Mouse (Mus musculus): Measurements from ENCODE around the gene Knstrn. TPM values are rescaled to one million over a fixed set of nuclear protein-coding genes. Genes with fewer than 3 reads are reported as not detected.

Knstrn gene
- polyA plus RNA-seq, 1 experiment from 2014 or later = 127 TPM

- no peak for DNase-seq (ENCODE audit: low spot score)
- Histone ChIP-seq H3K4me3 (peak within 1 kb of the TSS; percentile 86), H3K27ac (peak within 1 kb of the TSS; percentile 94), H3K9me3 (no peaks in the 10 kb centered on the region), H3K36me3 (no peaks in the 10 kb centered on the region), H3K4me1 (peaks cover 65% of the 10 kb centered on the region), H3K27me3 (ENCODE audit: insufficient read depth, poor library complexity, severe bottlenecking) (peaks cover 62% of the 10 kb centered on the region)
- under 1% methylated on average over 32 of the region's 32 CpGs for WGBS
Observed at GRCm38 (mm10) chr2:118899981-118900825, 86.4 kb downstream of the Knstrn start, which contains the start of gene Bahd1. Gene Bahd1 (plus strand): TSS chr2:118900377.

GRCm38 (mm10) chr2:118900826-118901140 is 87.0 kb downstream of the Knstrn start:
- peak overlapping the region; percentile 94 for H3K27ac ChIP-seq
- WGBS = under 1% methylated on average over 11 of the region's 11 CpGs
- DNase-seq (ENCODE audit: low spot score) = no peak

GRCm38 (mm10) chr2:118901175-118902031 is 87.6 kb downstream of the Knstrn start:
- peaks cover 61% of the 10 kb centered on the region for H3K4me1 ChIP-seq
- under 1% methylated on average over 95 of the region's 120 CpGs for WGBS

More at GRCm38 (mm10) chr2:118900826-118901140, 87.0 kb downstream of the Knstrn start:
- Histone ChIP-seq H3K27me3 (ENCODE audit: insufficient read depth, poor library complexity, severe bottlenecking) (peaks cover 56% of the 10 kb centered on the region), H3K9me3 (no peaks in the 10 kb centered on the region), H3K4me1 (peaks cover 65% of the 10 kb centered on the region), H3K36me3 (no peaks in the 10 kb centered on the region), H3K4me3 (peak overlapping the region; percentile 86)

GRCm38 (mm10) chr2:118902051-118903025 is 88.5 kb downstream of the Knstrn start:
- Histone ChIP-seq H3K9me3 (no peaks in the 10 kb centered on the region), H3K4me3 (peak overlapping the region; percentile 86), H3K27ac (peak overlapping the region; percentile 94), H3K4me1 (peaks cover 51% of the 10 kb centered on the region), H3K27me3 (ENCODE audit: insufficient read depth, poor library complexity, severe bottlenecking) (peaks cover 40% of the 10 kb centered on the region), H3K36me3 (no peaks in the 10 kb centered on the region)
- DNase-seq (ENCODE audit: low spot score) = peak; percentile 89
- WGBS = 1% methylated on average over 106 of the region's 106 CpGs

More at GRCm38 (mm10) chr2:118901175-118902031, 87.6 kb downstream of the Knstrn start:
- H3K9me3 ChIP-seq = no peaks in the 10 kb centered on the region
- H3K4me3 ChIP-seq = peak overlapping the region; percentile 86
- peaks cover 50% of the 10 kb centered on the region for H3K27me3 ChIP-seq (ENCODE audit: insufficient read depth, poor library complexity, severe bottlenecking)
- DNase-seq (ENCODE audit: low spot score) = peak; percentile 98
- H3K36me3 ChIP-seq = no peaks in the 10 kb centered on the region
- H3K27ac ChIP-seq = peak overlapping the region; percentile 94

- Histone ChIP-seq H3K4me3 (peak overlapping the region; percentile 86), H3K9me3 (no peaks in the 10 kb centered on the region), H3K27me3 (ENCODE audit: insufficient read depth, poor library complexity, severe bottlenecking) (peaks cover 30% of the 10 kb centered on the region), H3K4me1 (peaks cover 41% of the 10 kb centered on the region), H3K36me3 (no peaks in the 10 kb centered on the region), H3K27ac (0 out of 2 replicates have a peak overlapping the region, but pooled peaks have one; percentile 94)
- no peak for DNase-seq (ENCODE audit: low spot score)
- WGBS = 5% methylated on average over 10 of the region's 10 CpGs
Observed at GRCm38 (mm10) chr2:118903333-118903741, 89.5 kb downstream of the Knstrn start.

Other genes with a start within 250 kb of the Knstrn start
- 101 and 104 TPM in 2 replicates for gene Bub1b, start 215.8 kb upstream of the Knstrn start, polyA plus RNA-seq (2016; fragmentation: Nextera tagmentation; extraction: Ambion mirVana)
- 1.7 and 4.1 TPM in 2 replicates for gene Pak6, start 150.7 kb upstream of the Knstrn start, polyA plus RNA-seq (2016; fragmentation: Nextera tagmentation; extraction: Ambion mirVana)
- gene Ankrd63, start 110.0 kb upstream of the Knstrn start, polyA plus RNA-seq (2016; fragmentation: Nextera tagmentation; extraction: Ambion mirVana) = 0.16 and 0.63 TPM in 2 replicates
- gene Plcb2, start 85.6 kb upstream of the Knstrn start, polyA plus RNA-seq (2016; fragmentation: Nextera tagmentation; extraction: Ambion mirVana) = 1.4 and 1.6 TPM in 2 replicates
- gene Inafm2, start 68.2 kb upstream of the Knstrn start, polyA plus RNA-seq (2016; fragmentation: Nextera tagmentation; extraction: Ambion mirVana) = 22.6 and 34.8 TPM in 2 replicates
- gene Ccdc9b, start 51.3 kb upstream of the Knstrn start, polyA plus RNA-seq (2016; fragmentation: Nextera tagmentation; extraction: Ambion mirVana) = 0.94 and 1.8 TPM in 2 replicates
- gene Phgr1, start 41.2 kb upstream of the Knstrn start, polyA plus RNA-seq (2016; fragmentation: Nextera tagmentation; extraction: Ambion mirVana) = not detected in 2 replicates
- gene Disp2, start 34.3 kb upstream of the Knstrn start, polyA plus RNA-seq (2016; fragmentation: Nextera tagmentation; extraction: Ambion mirVana) = 0.20 and 0.23 TPM in 2 replicates
- gene Ivd, start 48.0 kb downstream of the Knstrn start, polyA plus RNA-seq (2016; fragmentation: Nextera tagmentation; extraction: Ambion mirVana) = 67.2 and 82.4 TPM in 2 replicates
- 3.3 and 4.4 TPM in 2 replicates for gene Bahd1, start 86.4 kb downstream of the Knstrn start, polyA plus RNA-seq (2016; fragmentation: Nextera tagmentation; extraction: Ambion mirVana)
- 18.8 and 20.1 TPM in 2 replicates for gene Chst14, start 112.5 kb downstream of the Knstrn start, polyA plus RNA-seq (2016; fragmentation: Nextera tagmentation; extraction: Ambion mirVana)
- 16.3 and 18.5 TPM in 2 replicates for gene Ccdc32, start 215.4 kb downstream of the Knstrn start, polyA plus RNA-seq (2016; fragmentation: Nextera tagmentation; extraction: Ambion mirVana)
- gene Rpusd2, start 220.8 kb downstream of the Knstrn start, polyA plus RNA-seq (2016; fragmentation: Nextera tagmentation; extraction: Ambion mirVana) = 5.1 and 6.2 TPM in 2 replicates
- gene Knl1, start 233.1 kb downstream of the Knstrn start, polyA plus RNA-seq (2016; fragmentation: Nextera tagmentation; extraction: Ambion mirVana) = 36.1 and 36.3 TPM in 2 replicates

Measured in heart, embryonic 10.5 days (tissue).